Mouse (Mus musculus) liver, embryonic 13.5 days (tissue): ENCODE measurements around the gene Cbfa2t3. TPM values are rescaled to one million over a fixed set of nuclear protein-coding genes. Genes with fewer than 3 reads are reported as not detected.

Experiments
- ATAC-seq: fragments of 200-750 bp; cut with Nextera tagmentation; 2 replicates; pipeline ENCODE4 v1.8.0; 2017; ENCODE audit warnings: low read depth, mild to moderate bottlenecking, moderate number of reproducible peaks, moderate library complexity
- DNase-seq: peaks from one replicate; pipeline ENCODE4 v3.0.0; 2022
- H3K27ac ChIP-seq: fragments of 300-500 bp; sonication (generic); 2 replicates; pipeline ENCODE4 v1.5.1; 2015; ENCODE audit warnings: moderate library complexity, mild to moderate bottlenecking, inconsistent platforms
- H3K27me3 ChIP-seq: fragments of 300-500 bp; sonication (generic); 2 replicates; pipeline ENCODE4 v1.6.1; 2015; ENCODE audit warnings: mild to moderate bottlenecking, inconsistent platforms
- H3K36me3 ChIP-seq: fragments of 300-500 bp; sonication (generic); 2 replicates; pipeline ENCODE4 v1.6.1; 2015; ENCODE audit warnings: mild to moderate bottlenecking, inconsistent platforms
- H3K4me1 ChIP-seq: fragments of 300-500 bp; sonication (generic); replicated peaks from 2 replicates; pipeline ENCODE4 v1.6.1; 2015; ENCODE audit warnings: inconsistent platforms
- H3K4me2 ChIP-seq: fragments of 300-500 bp; sonication (generic); 2 replicates; pipeline ENCODE4 v1.6.1; 2015; ENCODE audit warnings: inconsistent platforms, mild to moderate bottlenecking, moderate library complexity
- H3K4me3 ChIP-seq: fragments of 300-500 bp; sonication (generic); replicated peaks from 2 replicates; pipeline ENCODE4 v1.5.1; 2015; ENCODE audit warnings: mild to moderate bottlenecking, inconsistent platforms
- H3K9ac ChIP-seq: fragments of 300-500 bp; sonication (generic); 2 replicates; pipeline ENCODE4 v1.6.1; 2015; ENCODE audit warnings: mild to moderate bottlenecking, inconsistent platforms
- H3K9me3 ChIP-seq: fragments of 300-500 bp; sonication (generic); replicated peaks from 2 replicates; pipeline ENCODE4 v1.6.1; 2016; ENCODE audit warnings: inconsistent platforms
- WGBS: fragments of 180-500 bp; shearing (Covaris S2); methylation state at CpG from one replicate; pipeline ENCODE4 v1.1.7; 2015; ENCODE audit not compliant: insufficient replicate concordance; 5-methylcytosine and 5-hydroxymethylcytosine counted together
- microRNA-seq: library from miRNA; unstranded; fragments of <30 nt; microRNA quantifications from one replicate; pipeline ENCODE4, GENCODE M21; 2016
- polyA plus RNA-seq: library from polyadenylated mRNA; unstranded; fragments of >200 nt; fragmentation: Nextera tagmentation; extraction: Ambion mirVana; gene quantifications from 2 replicates; pipeline ENCODE4 v1.2.1, GENCODE M21; 2015

The Cbfa2t3 gene
- polyA plus RNA-seq, 1 experiment from 2014 or later: 4.5 TPM

- ATAC-seq: 0 out of 2 replicates have a peak, but pooled peaks have one; percentile 1
- peaks cover 65% of the 10 kb centered on the region for H3K4me1 ChIP-seq
These were observed 122.9 kb downstream of the Cbfa2t3 start for GRCm38 (mm10) chr8:122575735-122576647.

GRCm38 (mm10) chr8:122575286-122575685, 123.6 kb downstream of the Cbfa2t3 start:
- DNase-seq: no peak

More at GRCm38 (mm10) chr8:122575735-122576647, 122.9 kb downstream of the Cbfa2t3 start:
- WGBS: 5% methylated on average over 21 of the region's 21 CpGs
- no peaks in the 10 kb centered on the region for H3K27me3 ChIP-seq
- peak overlapping the region; percentile 94 for H3K4me2 ChIP-seq
- H3K9me3 ChIP-seq: no peaks in the 10 kb centered on the region
- peak overlapping the region; percentile 85 for H3K9ac ChIP-seq
- peaks cover 40% of the 10 kb centered on the region for H3K36me3 ChIP-seq
- no peak for DNase-seq
- peak overlapping the region; percentile 88 for H3K27ac ChIP-seq
- H3K4me3 ChIP-seq: peak overlapping the region; percentile 74

More at GRCm38 (mm10) chr8:122575286-122575685, 123.6 kb downstream of the Cbfa2t3 start:
- no peaks in the 10 kb centered on the region for H3K27me3 ChIP-seq
- no peaks in the 10 kb centered on the region for H3K9me3 ChIP-seq
- H3K36me3 ChIP-seq: peaks cover 47% of the 10 kb centered on the region
- WGBS: 16% methylated on average over 8 of the region's 8 CpGs
- H3K4me3 ChIP-seq: peak overlapping the region; percentile 74
- H3K4me1 ChIP-seq: peaks cover 72% of the 10 kb centered on the region
- H3K4me2 ChIP-seq: peak overlapping the region; percentile 94
- peak overlapping the region; percentile 85 for H3K9ac ChIP-seq
- H3K27ac ChIP-seq: peak overlapping the region; percentile 88
- peak; percentile 27 for ATAC-seq

Small RNA genes within 50 kb of the gene (microRNA-seq; reads per million reads assigned to microRNA genes)
- gene Mir6396: not detected

Other genes with a start within 250 kb of the Cbfa2t3 start
- 0.20 and 0.31 TPM in 2 replicates for gene Snai3, start 238.4 kb downstream of the Cbfa2t3 start, polyA plus RNA-seq
- 12.2 and 13.7 TPM in 2 replicates for gene Rnf166, start 223.0 kb downstream of the Cbfa2t3 start, polyA plus RNA-seq
- gene Ctu2, start 223.0 kb downstream of the Cbfa2t3 start, polyA plus RNA-seq: 26.7 and 29.3 TPM in 2 replicates
- gene Piezo1, start 147.8 kb downstream of the Cbfa2t3 start, polyA plus RNA-seq: 13.9 and 14.2 TPM in 2 replicates
- 60.6 and 64.3 TPM in 2 replicates for gene Cdt1, start 131.1 kb downstream of the Cbfa2t3 start, polyA plus RNA-seq
- 198 and 218 TPM in 2 replicates for gene Aprt, start 122.2 kb downstream of the Cbfa2t3 start, polyA plus RNA-seq
- gene Galns, start 87.6 kb downstream of the Cbfa2t3 start, polyA plus RNA-seq: 4.0 and 4.4 TPM in 2 replicates
- 23.2 and 26.7 TPM in 2 replicates for gene Trappc2l, start 87.5 kb downstream of the Cbfa2t3 start, polyA plus RNA-seq
- not detected in 2 replicates for gene Pabpn1l, start 76.4 kb downstream of the Cbfa2t3 start, polyA plus RNA-seq
- gene Acsf3, start 76.4 kb upstream of the Cbfa2t3 start, polyA plus RNA-seq: 7.9 and 8.5 TPM in 2 replicates
- gene Cdh15, start 148.9 kb upstream of the Cbfa2t3 start, polyA plus RNA-seq: 0.31 and 0.65 TPM in 2 replicates